In genomic region chrX:68622141-68622540, GRCm38 (mm10) we compare ENCODE assay signal across 23 mouse cellular contexts. TPM values are rescaled to one million over a fixed set of nuclear protein-coding genes. Genes with fewer than 3 reads are reported as not detected.
DNase-seq lines count a peak whose midpoint lies in the region; ATAC-seq and TF ChIP-seq lines count a peak whose summit lies in the region.
"Had no signal": no experiment of that assay in that cellular context is flagged by ENCODE, and none has a peak within 500 bp of the region (broad histone marks: within the 10 kb centered on the region; RNA-seq: fewer than 3 reads in every experiment).

No protein-coding gene starts in this region.

- H3K79me2 ChIP-seq in C2C12 (ENCODE audit: control insufficient read depth, insufficient read depth) = no peaks in the 10 kb centered on the region

- no peak overlapping the region for H3K27ac ChIP-seq in kidney, embryonic 15.5 days
- H3K27ac ChIP-seq in hindbrain, embryonic 13.5 days = no peak overlapping the region
- H3K27ac ChIP-seq: gastrocnemius, adult 2 months; hindbrain, embryonic 12.5 days; intestine, embryonic 15.5 days had no signal

- no peaks in the 10 kb centered on the region for H3K9me3 ChIP-seq in kidney, embryonic 15.5 days (replicated peaks)
- no peaks in the 10 kb centered on the region for H3K9me3 ChIP-seq in hindbrain, embryonic 13.5 days
- H3K9me3 ChIP-seq: hindbrain, embryonic 12.5 days; intestine, embryonic 15.5 days had no signal

- H3K36me3 ChIP-seq in kidney, embryonic 15.5 days = no peaks in the 10 kb centered on the region
- no peaks in the 10 kb centered on the region for H3K36me3 ChIP-seq in C2C12 (ENCODE audit: control insufficient read depth, insufficient read depth)
- no peaks in the 10 kb centered on the region for H3K36me3 ChIP-seq in hindbrain, embryonic 13.5 days
- H3K36me3 ChIP-seq: hindbrain, embryonic 12.5 days; intestine, embryonic 15.5 days had no signal

- no peak for ATAC-seq in kidney, embryonic 15.5 days (replicated peaks; ENCODE audit: low FRiP score)
- ATAC-seq in hindbrain, embryonic 13.5 days (ENCODE audit: low FRiP score) = no peak
- ATAC-seq: forebrain, embryonic 14.5 days; forebrain, postnatal 0 days; hindbrain, embryonic 16.5 days; intestine, embryonic 15.5 days; Patski had no signal

- H3K79me3 ChIP-seq in C2C12 (ENCODE audit: low read depth) = no peaks in the 10 kb centered on the region

- WGBS in kidney, embryonic 15.5 days = 56% methylated on average over 3 of the region's 3 CpGs
- 82% methylated on average over 3 of the region's 3 CpGs for WGBS in hindbrain, embryonic 13.5 days

- no peak for TF ChIP-seq CTCF in C2C12 (IDR thresholded peaks at IDR 0.05; ENCODE audit: control insufficient read depth, insufficient read depth, insufficient read length)

- DNase-seq in adrenal gland, adult 2 months = peak; percentile 3
- DNase-seq in adrenal gland, postnatal 4 days (ENCODE audit: low spot score in 2 of 2) = no peak
- peak; percentile 6 for DNase-seq in kidney, postnatal 10 days
- peak; percentile 17 for DNase-seq in fibroblast of lung, adult 2 months (ENCODE audit: low read depth)
- DNase-seq in cerebellum, postnatal 4 days (ENCODE audit: low spot score in 2 of 2) = no peak
- DNase-seq: adrenal gland, adult 8-10 months; cerebellum, adult 11 months; cerebellum, adult 2 months; cerebellum, adult 9-11 months; cerebellum, postnatal 25 days; forebrain, postnatal 0 days; gastrocnemius, adult 2 months; gastrocnemius, postnatal 14 days; kidney, adult 18-20 months had no signal

- no peak overlapping the region for H3K4me3 ChIP-seq in kidney, embryonic 15.5 days (replicated peaks)
- no peak overlapping the region for H3K4me3 ChIP-seq in C2C12 (ENCODE audit: insufficient read depth, poor library complexity, severe bottlenecking)
- no peak overlapping the region for H3K4me3 ChIP-seq in hindbrain, embryonic 13.5 days
- H3K4me3 ChIP-seq: gastrocnemius, adult 2 months; hindbrain, embryonic 12.5 days; intestine, embryonic 15.5 days had no signal

- no peaks in the 10 kb centered on the region for H3K4me1 ChIP-seq in kidney, embryonic 15.5 days
- H3K4me1 ChIP-seq in hindbrain, embryonic 13.5 days (replicated peaks) = no peaks in the 10 kb centered on the region
- H3K4me1 ChIP-seq: hindbrain, embryonic 12.5 days; intestine, embryonic 15.5 days had no signal

- no peak overlapping the region for H3K9ac ChIP-seq in kidney, embryonic 15.5 days
- H3K9ac ChIP-seq in hindbrain, embryonic 13.5 days = no peak overlapping the region
- H3K9ac ChIP-seq: forebrain, postnatal 0 days; hindbrain, embryonic 12.5 days; intestine, embryonic 15.5 days had no signal

- no peak overlapping the region for H3K4me2 ChIP-seq in kidney, embryonic 15.5 days
- no peak overlapping the region for H3K4me2 ChIP-seq in hindbrain, embryonic 13.5 days
- H3K4me2 ChIP-seq: heart, embryonic 11.5 days; hindbrain, embryonic 12.5 days; intestine, embryonic 15.5 days had no signal

- H3K27me3 ChIP-seq in kidney, embryonic 15.5 days = no peaks in the 10 kb centered on the region
- H3K27me3 ChIP-seq in C2C12 (ENCODE audit: control insufficient read depth, insufficient read depth, insufficient read length) = no peaks in the 10 kb centered on the region
- no peaks in the 10 kb centered on the region for H3K27me3 ChIP-seq in hindbrain, embryonic 13.5 days
- H3K27me3 ChIP-seq: hindbrain, embryonic 12.5 days; intestine, embryonic 15.5 days had no signal

- H3ac ChIP-seq in C2C12 (ENCODE audit: control insufficient read depth, insufficient read length, low read depth) = no peak overlapping the region

TF ChIP-seq in C2C12, 6 proteins besides CTCF, POLR2A, EP300 and RAD21:
- TF ChIP-seq MYOD1 (IDR thresholded peaks at IDR 0.05; ENCODE audit: control insufficient read depth, insufficient read length, low read depth) = no peak
- TF ChIP-seq FOSL1 (IDR thresholded peaks at IDR 0.05; ENCODE audit: insufficient read depth, low read length, poor library complexity, severe bottlenecking) = peak; percentile 5

RNA-seq across cellular contexts. Expression of gene Fmr1, which starts 56.2 kb away (rescaled TPM):
- total RNA-seq in adrenal gland, adult 2 months (2021) = 10 to 100 TPM; 37.6 to 40.5 TPM
- 1.0 and 4.7 TPM in 2 replicates for polyA plus RNA-seq in adrenal gland, adult 2 months (2012; rRNA removed)
- 10 to 100 TPM; 65.3 to 66.8 TPM for total RNA-seq in adrenal gland, postnatal 4 days (2021)
- 57.0 and 60.6 TPM in 2 replicates for polyA plus RNA-seq in kidney, embryonic 15.5 days (2015; fragmentation: Nextera tagmentation; extraction: Ambion mirVana)
- polyA plus RNA-seq in C2C12 (2012; fragmentation: generic; extraction: Trizol) = 16.4 TPM
- polyA plus RNA-seq in hindbrain, embryonic 13.5 days (2015; fragmentation: Nextera tagmentation; extraction: Ambion mirVana) = 52.2 and 53.5 TPM in 2 replicates

Comparison
In these comparisons a context has a peak if more than half of its experiments do, and no peak if none do; other contexts are left out.
1. DNase-seq: peak in adrenal gland, adult 2 months (single experiment), kidney, postnatal 10 days (single experiment) and fibroblast of lung, adult 2 months (single experiment); none in adrenal gland, postnatal 4 days (0 of 2) and cerebellum, postnatal 4 days (0 of 2).